9 mouse cellular contexts compared by ENCODE assay signal in genomic region chr15:89532026-89532923, GRCm38 (mm10). TPM values are rescaled to one million over a fixed set of nuclear protein-coding genes. Genes with fewer than 3 reads are reported as not detected.
A peak's percentile ranks its signal among the peaks of the same experiment; 100 is the strongest.
DNase-seq lines count a peak whose midpoint lies in the region; ATAC-seq and TF ChIP-seq lines count a peak whose summit lies in the region.
"Had no signal": no experiment of that assay in that cellular context is flagged by ENCODE, and none has a peak within 500 bp of the region (broad histone marks: within the 10 kb centered on the region; RNA-seq: fewer than 3 reads in every experiment).

No protein-coding gene starts in this region.

- ATAC-seq in heart, embryonic 12.5 days (ENCODE audit: insufficient number of reproducible peaks, low FRiP score), result no peak
- peak; percentile 85 for ATAC-seq in hindbrain, embryonic 11.5 days (ENCODE audit: low FRiP score)

- 41% methylated on average over 29 of the region's 29 CpGs for WGBS in heart, embryonic 12.5 days
- WGBS in hindbrain, embryonic 11.5 days, result 28% methylated on average over 29 of the region's 29 CpGs

- TF ChIP-seq POLR2A in cortical plate, adult 2 months (IDR thresholded peaks at IDR 0.05; ENCODE audit: extremely low read depth, insufficient read depth, low read length), result peak; percentile 68; the same call in 1 of the 2 replicates

- peaks cover 33% of the 10 kb centered on the region for H3K27me3 ChIP-seq in heart, embryonic 12.5 days (replicated peaks)
- no peaks in the 10 kb centered on the region for H3K27me3 ChIP-seq in hindbrain, embryonic 11.5 days (ENCODE audit: control insufficient read depth, insufficient read depth, low read length)

- no peak overlapping the region for H3K9ac ChIP-seq in heart, embryonic 12.5 days
- H3K9ac ChIP-seq in hindbrain, embryonic 11.5 days (ENCODE audit: low read depth, low read length), result peak overlapping the region; percentile 62

- H3K9me3 ChIP-seq in heart, embryonic 12.5 days (replicated peaks), result no peaks in the 10 kb centered on the region
- no peaks in the 10 kb centered on the region for H3K9me3 ChIP-seq in hindbrain, embryonic 11.5 days (ENCODE audit: control insufficient read depth, low read length)

- peaks cover 3% of the 10 kb centered on the region; the same call in 1 of the 2 replicates for H3K4me1 ChIP-seq in heart, embryonic 12.5 days (replicated peaks)
- peaks cover 9% of the 10 kb centered on the region for H3K4me1 ChIP-seq in cortical plate, adult 2 months (ENCODE audit: control insufficient read depth, insufficient read depth, low read length)
- H3K4me1 ChIP-seq in hindbrain, embryonic 11.5 days (replicated peaks; ENCODE audit: control insufficient read depth, insufficient read depth, low read length), result peaks cover 5% of the 10 kb centered on the region

- no peak for TF ChIP-seq CTCF in cortical plate, adult 2 months (IDR thresholded peaks at IDR 0.05; ENCODE audit: extremely low read depth, insufficient read depth, low read length)

- no peak overlapping the region for H3K27ac ChIP-seq in heart, embryonic 12.5 days (ENCODE audit: poor library complexity, severe bottlenecking)
- H3K27ac ChIP-seq in cortical plate, adult 2 months (ENCODE audit: insufficient read depth, low read length), result peak overlapping the region; percentile 94
- peak overlapping the region; percentile 59; the same call in 1 of the 2 replicates for H3K27ac ChIP-seq in hindbrain, embryonic 11.5 days (ENCODE audit: low read depth, low read length)

- H3K36me3 ChIP-seq in heart, embryonic 12.5 days, result 0 out of 2 replicates have a peak, but pooled peaks cover 19% of the 10 kb centered on the region
- no peaks in the 10 kb centered on the region for H3K36me3 ChIP-seq in hindbrain, embryonic 11.5 days (ENCODE audit: control insufficient read depth, insufficient read depth, low read length)

- no peak overlapping the region for H3K4me3 ChIP-seq in heart, embryonic 12.5 days
- H3K4me3 ChIP-seq in cortical plate, adult 2 months (ENCODE audit: insufficient read depth, low read length), result peak overlapping the region; percentile 51
- peak overlapping the region; percentile 27 for H3K4me3 ChIP-seq in hindbrain, embryonic 11.5 days (ENCODE audit: low read depth, low read length)

- no peak for DNase-seq in heart, postnatal 10 days
- DNase-seq in hindbrain, embryonic 11.5 days (ENCODE audit: low spot score), result peak; percentile 84
- peak; percentile 84 to 87 for DNase-seq in left cerebral cortex, postnatal 36 days (ENCODE audit: low spot score in 2 of 2)
- DNase-seq in right cerebral cortex, postnatal 10 days (ENCODE audit: low spot score in 2 of 2), result peak; percentile 94 to 95
- no peak for DNase-seq in thymus, postnatal 0 days (ENCODE audit: low spot score)
- DNase-seq in gastrocnemius, postnatal 36 days, result no peak

- intact Hi-C loops in heart, postnatal 10 days (cut with DNase I), result no loop called here
- intact Hi-C loops in left cerebral cortex, postnatal 36 days (cut with DNase I), result no loop called here
- intact Hi-C loops in gastrocnemius, postnatal 36 days (cut with DNase I), result loop anchor here (10.0 kb wide), 1 partner anchor 187 kb away; no protein-coding TSS in a partner anchor

- H3K4me2 ChIP-seq in heart, embryonic 12.5 days, result peak overlapping the region; percentile 27; the same call in 1 of the 2 replicates
- H3K4me2 ChIP-seq in hindbrain, embryonic 11.5 days (replicated peaks; ENCODE audit: low read depth, low read length), result peak overlapping the region; percentile 58

RNA-seq across cellular contexts. Expression of gene Shank3, which starts 32.9 kb away (rescaled TPM):
- polyA plus RNA-seq in heart, embryonic 12.5 days (2016; fragmentation: Nextera tagmentation; extraction: Ambion mirVana), result 2.9 and 3.0 TPM in 2 replicates
- 10 to 100 TPM; 82.6 to 86.1 TPM for total RNA-seq in heart, postnatal 10 days (2021)
- polyA plus RNA-seq in cortical plate, adult 2 months (2012; rRNA removed), result 98.8 and 99.7 TPM in 2 replicates
- 2.8 and 3.5 TPM in 2 replicates for polyA plus RNA-seq in hindbrain, embryonic 11.5 days (2014; fragmentation: Nextera tagmentation; extraction: Ambion mirVana)
- 100 to 1,000 TPM; 196 to 229 TPM for total RNA-seq in left cerebral cortex, postnatal 36 days (2021)
- polyA plus RNA-seq in thymus, postnatal 0 days (2015; fragmentation: Nextera tagmentation; extraction: Ambion mirVana), result 0.23 and 0.39 TPM in 2 replicates
- 10 to 100 TPM; 14.4 to 15.5 TPM for total RNA-seq in gastrocnemius, postnatal 36 days (2021)
- total RNA-seq: CH12.LX had no signal

RNA-seq across cellular contexts. Expression of gene Acr, which starts 35.9 kb away (rescaled TPM):
- 0.29 and 0.42 TPM in 2 replicates for polyA plus RNA-seq in heart, embryonic 12.5 days (2016; fragmentation: Nextera tagmentation; extraction: Ambion mirVana)
- total RNA-seq in heart, postnatal 10 days (2021), result 1 to 10 TPM in 1 of 2 experiments, under 1 TPM in 1; 0.55 to 1.5 TPM
- 3.2 and 4.4 TPM in 2 replicates for polyA plus RNA-seq in cortical plate, adult 2 months (2012; rRNA removed)
- polyA plus RNA-seq in hindbrain, embryonic 11.5 days (2014; fragmentation: Nextera tagmentation; extraction: Ambion mirVana), result 0.39 and 0.76 TPM in 2 replicates
- 1 to 10 TPM in 1 of 2 experiments, under 1 TPM in 1; 0.91 to 2.3 TPM for total RNA-seq in left cerebral cortex, postnatal 36 days (2021)
- not detected in 2 replicates for polyA plus RNA-seq in thymus, postnatal 0 days (2015; fragmentation: Nextera tagmentation; extraction: Ambion mirVana)
- under 1 TPM; 0.28 to 0.30 TPM for total RNA-seq in gastrocnemius, postnatal 36 days (2021)
- total RNA-seq: CH12.LX had no signal

RNA-seq across cellular contexts. Expression of gene Arsa, which starts 55.0 kb away (rescaled TPM):
- polyA plus RNA-seq in heart, embryonic 12.5 days (2016; fragmentation: Nextera tagmentation; extraction: Ambion mirVana), result 14.9 and 15.0 TPM in 2 replicates
- total RNA-seq in heart, postnatal 10 days (2021), result 10 to 100 TPM; 18.1 to 18.4 TPM
- 39.9 and 40.2 TPM in 2 replicates for polyA plus RNA-seq in cortical plate, adult 2 months (2012; rRNA removed)
- polyA plus RNA-seq in hindbrain, embryonic 11.5 days (2014; fragmentation: Nextera tagmentation; extraction: Ambion mirVana), result 10.0 and 10.4 TPM in 2 replicates
- 10 to 100 TPM; 31.7 to 36.1 TPM for total RNA-seq in left cerebral cortex, postnatal 36 days (2021)
- 9.0 and 9.4 TPM in 2 replicates for polyA plus RNA-seq in thymus, postnatal 0 days (2015; fragmentation: Nextera tagmentation; extraction: Ambion mirVana)
- 1 to 10 TPM; 3.0 to 3.8 TPM for total RNA-seq in gastrocnemius, postnatal 36 days (2021)

RNA-seq across cellular contexts. Expression of gene Rabl2, which starts 59.4 kb away (rescaled TPM):
- 20.3 and 21.1 TPM in 2 replicates for polyA plus RNA-seq in heart, embryonic 12.5 days (2016; fragmentation: Nextera tagmentation; extraction: Ambion mirVana)
- 1 to 10 TPM; 8.0 to 9.1 TPM for total RNA-seq in heart, postnatal 10 days (2021)
- polyA plus RNA-seq in cortical plate, adult 2 months (2012; rRNA removed), result 96.6 and 101 TPM in 2 replicates
- 85.3 and 91.0 TPM in 2 replicates for polyA plus RNA-seq in hindbrain, embryonic 11.5 days (2014; fragmentation: Nextera tagmentation; extraction: Ambion mirVana)
- total RNA-seq in left cerebral cortex, postnatal 36 days (2021), result 10 to 100 TPM; 30.4 to 42.5 TPM
- 13.0 and 15.7 TPM in 2 replicates for polyA plus RNA-seq in thymus, postnatal 0 days (2015; fragmentation: Nextera tagmentation; extraction: Ambion mirVana)
- 1 to 10 TPM; 1.8 to 3.1 TPM for total RNA-seq in gastrocnemius, postnatal 36 days (2021)

Comparison
In these comparisons a context has a peak if more than half of its experiments do, and no peak if none do; other contexts are left out.
1. DNase-seq: peak in hindbrain, embryonic 11.5 days (single experiment), left cerebral cortex, postnatal 36 days (2 of 2) and right cerebral cortex, postnatal 10 days (2 of 2); none in heart, postnatal 10 days (0 of 2), thymus, postnatal 0 days (single experiment) and gastrocnemius, postnatal 36 days (0 of 2).
2. RNA of gene Shank3, which starts 32.9 kb away (polyA plus RNA-seq): 98.8 to 99.7 TPM in cortical plate, adult 2 months; 2.8 to 3.5 TPM in hindbrain, embryonic 11.5 days, 2.9 to 3.0 TPM in heart, embryonic 12.5 days and 0.23 to 0.39 TPM in thymus, postnatal 0 days; every median in the first group is over 10 times any median in the second.